Mouse (Mus musculus) stomach, embryonic 14.5 days (tissue): ENCODE results near the gene Nudt11. TPM values are rescaled to one million over a fixed set of nuclear protein-coding genes. Genes with fewer than 3 reads are reported as not detected.
A peak's percentile ranks its signal among the peaks of the same experiment; 100 is the strongest.
"Not testable (repeated sequence)": the region's sequence is repeated elsewhere in the genome, so short reads cannot be mapped to it uniquely, and the experiment has no call there.

Source experiments
- ATAC-seq: fragments of 200-750 bp; cut with Nextera tagmentation; 2 replicates; pipeline ENCODE4 v1.8.0; 2017; ENCODE audit warnings: low read depth, moderate TSS enrichment; ENCODE audit not compliant: insufficient number of reproducible peaks, insufficient read depth, low FRiP score
- H3K27ac ChIP-seq: fragments of 300-500 bp; sonication (generic); 2 replicates; pipeline ENCODE4 v1.5.1; 2014; ENCODE audit warnings: mild to moderate bottlenecking, low read length, moderate library complexity, mixed read lengths
- H3K27me3 ChIP-seq: fragments of 300-500 bp; sonication (generic); 2 replicates; pipeline ENCODE4 v1.6.1; 2014; ENCODE audit warnings: low read length, control low read depth, mixed read lengths; ENCODE audit not compliant: control insufficient read depth, insufficient read depth
- H3K36me3 ChIP-seq: fragments of 300-500 bp; sonication (generic); 2 replicates; pipeline ENCODE4 v1.6.1; 2014; ENCODE audit warnings: mild to moderate bottlenecking, control low read depth, low read length, moderate library complexity, mixed read lengths; ENCODE audit not compliant: control insufficient read depth, insufficient read depth
- H3K4me1 ChIP-seq: fragments of 300-500 bp; sonication (generic); 2 replicates; pipeline ENCODE4 v1.6.1; 2014; ENCODE audit warnings: low read length, control low read depth, mixed read lengths; ENCODE audit not compliant: control insufficient read depth, insufficient read depth
- H3K4me2 ChIP-seq: fragments of 300-500 bp; sonication (generic); replicated peaks from 2 replicates; pipeline ENCODE4 v1.6.1; 2014; ENCODE audit warnings: low read depth, low read length, control low read depth
- H3K4me3 ChIP-seq: fragments of 300-500 bp; sonication (generic); 2 replicates; pipeline ENCODE4 v1.5.1; 2014; ENCODE audit warnings: low read depth, low read length, control low read depth
- H3K9ac ChIP-seq: fragments of 300-500 bp; sonication (generic); replicated peaks from 2 replicates; pipeline ENCODE4 v1.6.1; 2014; ENCODE audit warnings: low read depth, mild to moderate bottlenecking, control low read depth, low read length, moderate library complexity, mixed read lengths
- H3K9me3 ChIP-seq: fragments of 300-500 bp; sonication (generic); 2 replicates; pipeline ENCODE4 v1.6.1; 2016; ENCODE audit warnings: low read depth, low read length, control low read depth; ENCODE audit not compliant: control insufficient read depth
- WGBS: fragments of 180-500 bp; shearing (Covaris S2); extraction: QIAGEN DNeasy Blood & Tissue Kit; methylation state at CpG from one replicate; pipeline ENCODE4 v1.1.7; 2014; 5-methylcytosine and 5-hydroxymethylcytosine counted together
- polyA plus RNA-seq: library from polyadenylated mRNA; unstranded; fragments of >200 nt; fragmentation: Nextera tagmentation; extraction: Ambion mirVana; gene quantifications from 2 replicates; pipeline ENCODE4 v1.2.1, GENCODE M21; 2014

Nudt11 gene
- 4.0 and 4.1 TPM in 2 replicates for polyA plus RNA-seq

DNA sequence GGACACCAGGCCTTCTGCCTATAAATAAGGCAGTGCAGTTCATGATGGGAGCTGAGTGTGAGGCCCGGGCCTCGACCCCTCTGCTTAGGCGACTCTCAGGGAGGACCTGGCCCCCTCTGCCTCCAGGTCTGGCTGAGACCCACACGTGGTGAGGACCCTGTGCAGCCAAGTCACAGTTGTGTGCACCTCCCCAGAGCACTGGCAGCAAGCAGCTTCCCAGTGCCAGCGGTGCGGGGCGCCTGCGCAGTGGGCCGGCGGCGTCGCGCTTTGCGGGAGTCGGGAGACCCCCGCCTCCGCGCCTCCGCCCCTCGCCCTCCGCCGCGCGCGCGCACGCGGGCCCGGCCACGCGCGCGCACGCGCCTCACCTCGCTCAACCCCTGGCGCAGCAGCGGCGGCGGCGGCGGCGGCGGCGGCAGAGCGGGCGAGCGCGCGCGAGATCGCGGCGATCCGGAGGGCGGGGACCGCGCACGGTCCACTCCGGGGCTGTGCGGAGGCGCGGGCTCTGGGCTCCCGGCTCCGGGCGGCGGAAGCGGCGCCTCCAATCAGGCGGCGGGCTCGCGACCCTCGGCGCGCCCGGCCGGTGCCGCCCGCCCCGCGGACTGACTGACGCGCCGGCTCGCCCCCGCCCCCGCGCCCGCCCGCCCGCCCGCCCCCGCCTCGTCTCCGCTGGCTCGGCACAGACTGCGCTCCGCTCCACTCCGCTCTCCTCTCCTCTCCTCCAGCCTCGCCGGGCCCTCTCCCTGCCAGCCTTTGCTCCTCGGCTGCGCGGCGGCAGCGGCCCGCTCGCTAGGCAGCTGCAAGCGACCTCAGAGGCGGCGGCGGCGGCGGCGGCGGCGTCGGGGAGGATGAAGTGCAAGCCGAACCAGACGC, at the start of gene Nudt11:
Nudt11 (plus strand) TSS at position 388 of the 870 bp plus-strand sequence.
- ATAC-seq: peak; percentile 86
- not testable (repeated sequence) for H3K4me1 ChIP-seq
- WGBS: no CpG with 5 or more reads among the region's 121 CpGs

GRCm38 (mm10) chrX:6047936-6048614, 822 bp downstream of the Nudt11 start:
- not testable (repeated sequence) for H3K9me3 ChIP-seq, H3K27ac ChIP-seq, H3K9ac ChIP-seq, H3K4me1 ChIP-seq, H3K27me3 ChIP-seq, H3K36me3 ChIP-seq
- peak; percentile 59; the same call in 1 of the 2 replicates for ATAC-seq
- H3K4me3 ChIP-seq: peak overlapping the region; percentile 6; the same call in 1 of the 2 replicates
- 12% methylated on average over 7 of the region's 60 CpGs for WGBS
- H3K4me2 ChIP-seq: peak overlapping the region; percentile 31; the same call in 1 of the 2 replicates

More for the DNA sequence above, at the start of gene Nudt11:
- H3K36me3 ChIP-seq, H3K27ac ChIP-seq, H3K9me3 ChIP-seq, H3K9ac ChIP-seq, H3K27me3 ChIP-seq: not testable (repeated sequence)
- peak within 1 kb of the TSS; percentile 6; the same call in 1 of the 2 replicates for H3K4me3 ChIP-seq
- H3K4me2 ChIP-seq: peak within 1 kb of the TSS; percentile 31; the same call in 1 of the 2 replicates

DNA sequence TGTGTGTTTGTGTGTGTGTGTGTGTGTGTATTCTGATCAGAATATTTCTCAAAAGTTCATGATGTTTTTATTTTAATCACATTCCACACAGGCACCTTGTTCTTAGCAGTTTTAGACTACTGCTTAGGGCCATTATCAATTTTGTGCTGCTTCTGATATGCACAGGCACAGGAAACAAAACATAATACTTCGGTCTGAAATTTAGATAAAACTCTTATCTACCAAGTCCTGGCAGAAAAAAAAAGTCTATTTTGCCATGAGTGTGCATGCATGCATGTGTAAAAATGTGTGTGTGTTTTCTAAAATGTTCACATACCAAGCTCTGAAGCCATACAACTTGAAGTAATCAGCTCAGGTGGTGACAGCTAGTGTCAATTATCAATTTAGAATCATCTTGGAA, 14.3 kb downstream of the Nudt11 start:
- Histone ChIP-seq H3K9ac (no peak overlapping the region), H3K27ac (no peak overlapping the region), H3K4me3 (no peak overlapping the region), H3K4me2 (no peak overlapping the region), H3K4me1 (no peaks in the 10 kb centered on the region), H3K9me3 (no peaks in the 10 kb centered on the region), H3K27me3 (no peaks in the 10 kb centered on the region), H3K36me3 (no peaks in the 10 kb centered on the region)
- WGBS: 63% methylated on average over 1 of the region's 1 CpGs
- ATAC-seq: no peak

DNA sequence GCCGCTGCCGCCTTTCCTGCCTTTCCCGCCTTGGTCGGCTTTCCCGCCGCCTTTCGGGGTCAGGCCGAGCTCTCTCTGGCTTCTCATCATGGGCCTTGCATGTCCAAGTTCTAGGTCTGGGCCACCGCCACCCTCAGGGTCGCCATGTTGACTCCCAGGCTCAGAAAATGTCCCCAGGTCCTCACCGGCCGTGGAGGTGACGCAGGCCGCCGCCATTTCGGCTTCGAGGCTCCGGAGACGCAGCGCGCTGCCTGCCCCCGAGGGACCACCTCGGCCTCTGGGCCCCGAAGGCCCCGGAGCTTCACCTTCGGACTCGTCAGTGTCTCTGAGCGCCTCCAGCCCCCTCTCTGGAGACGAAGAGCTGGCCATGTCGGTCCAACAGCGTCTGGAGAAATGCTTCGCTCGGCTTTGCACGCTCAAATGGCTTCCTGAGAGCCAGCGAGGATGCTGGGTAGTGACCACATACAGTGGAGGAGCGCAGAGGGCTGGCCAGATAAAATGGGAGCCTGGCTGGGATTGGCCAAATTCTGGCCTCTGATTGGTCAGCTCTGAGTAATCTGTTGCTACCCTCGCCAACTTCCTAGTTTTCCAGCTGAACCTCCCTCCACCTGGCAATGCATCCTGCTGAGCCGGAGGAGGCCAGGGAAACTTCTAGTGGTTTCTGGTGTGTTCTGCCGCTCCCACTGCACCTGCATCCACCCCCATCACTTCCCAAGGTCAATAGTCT, 35.9 kb downstream of the Nudt11 start, which contains the start of gene AU022751:
AU022751 (minus strand) TSS at position 466 of the 727 bp plus-strand sequence.
- no peak within 1 kb of the TSS for H3K4me2 ChIP-seq
- no peaks in the 10 kb centered on the region for H3K36me3 ChIP-seq
- WGBS: 88% methylated on average over 39 of the region's 39 CpGs
- H3K27me3 ChIP-seq: no peaks in the 10 kb centered on the region
- ATAC-seq: no peak
- H3K4me3 ChIP-seq: no peak within 1 kb of the TSS
- H3K4me1 ChIP-seq: no peaks in the 10 kb centered on the region
- H3K27ac ChIP-seq: no peak within 1 kb of the TSS
- peaks cover 9% of the 10 kb centered on the region; the same call in 1 of the 2 replicates for H3K9me3 ChIP-seq
- no peak within 1 kb of the TSS for H3K9ac ChIP-seq

GRCm38 (mm10) chrX:6091547-6091946, 44.3 kb downstream of the Nudt11 start:
- WGBS: 31% methylated on average over 12 of the region's 12 CpGs
- H3K4me2 ChIP-seq: peak overlapping the region; percentile 33
- H3K4me3 ChIP-seq: peak overlapping the region; percentile 11; the same call in 1 of the 2 replicates
- no peak for ATAC-seq
- H3K4me1 ChIP-seq: no peaks in the 10 kb centered on the region
- H3K36me3 ChIP-seq: no peaks in the 10 kb centered on the region
- no peaks in the 10 kb centered on the region for H3K9me3 ChIP-seq
- H3K27ac ChIP-seq: no peak overlapping the region
- no peaks in the 10 kb centered on the region for H3K27me3 ChIP-seq
- H3K9ac ChIP-seq: no peak overlapping the region

DNA sequence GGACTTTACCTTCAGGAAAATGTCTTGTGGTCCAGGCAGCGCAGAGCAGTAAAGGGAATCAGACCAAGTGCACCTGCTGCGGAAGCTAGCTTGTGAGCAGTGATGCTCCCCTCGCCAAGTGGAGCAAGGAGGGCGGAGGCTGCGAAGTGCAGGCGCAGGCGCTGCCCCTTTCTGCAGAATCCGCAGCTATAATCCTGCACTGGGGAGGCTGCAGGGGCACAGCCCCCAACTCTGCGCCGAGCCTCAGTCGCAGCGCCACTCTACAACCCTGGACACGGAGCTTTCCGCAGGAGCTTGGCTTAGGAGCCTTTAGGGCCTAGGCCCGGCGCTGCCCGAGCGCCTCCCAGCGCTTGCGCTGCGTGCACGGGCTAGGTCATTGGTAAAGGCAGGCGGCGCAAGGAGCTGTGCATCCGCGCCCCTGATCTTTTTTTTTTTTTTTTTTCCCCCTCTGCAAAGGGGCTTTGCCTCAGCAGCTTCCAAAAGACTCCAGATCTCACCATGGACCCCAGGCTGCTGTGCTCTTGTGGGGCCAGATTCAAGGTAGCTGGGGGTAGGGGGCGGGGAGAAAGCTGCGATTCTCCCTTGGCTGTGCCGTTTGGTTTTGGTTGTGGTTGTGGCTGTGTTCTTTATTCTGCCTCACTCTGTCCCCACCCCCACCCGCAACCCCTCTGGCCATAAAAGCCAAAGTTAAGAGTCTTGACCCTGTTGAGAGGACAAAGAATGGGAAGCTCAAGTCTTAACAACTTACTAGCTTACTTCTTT, 44.9 kb downstream of the Nudt11 start:
- WGBS: 7% methylated on average over 29 of the region's 30 CpGs
- H3K4me2 ChIP-seq: peak overlapping the region; percentile 33
- no peaks in the 10 kb centered on the region for H3K27me3 ChIP-seq
- H3K9ac ChIP-seq: no peak overlapping the region
- H3K4me3 ChIP-seq: peak overlapping the region; percentile 11; the same call in 1 of the 2 replicates
- H3K4me1 ChIP-seq: no peaks in the 10 kb centered on the region
- no peaks in the 10 kb centered on the region for H3K9me3 ChIP-seq
- H3K36me3 ChIP-seq: no peaks in the 10 kb centered on the region
- H3K27ac ChIP-seq: no peak overlapping the region
- 0 out of 2 replicates have a peak, but pooled peaks have one; percentile 42 for ATAC-seq
